10 mouse cellular contexts compared by ENCODE assay signal in the genomic region with DNA sequence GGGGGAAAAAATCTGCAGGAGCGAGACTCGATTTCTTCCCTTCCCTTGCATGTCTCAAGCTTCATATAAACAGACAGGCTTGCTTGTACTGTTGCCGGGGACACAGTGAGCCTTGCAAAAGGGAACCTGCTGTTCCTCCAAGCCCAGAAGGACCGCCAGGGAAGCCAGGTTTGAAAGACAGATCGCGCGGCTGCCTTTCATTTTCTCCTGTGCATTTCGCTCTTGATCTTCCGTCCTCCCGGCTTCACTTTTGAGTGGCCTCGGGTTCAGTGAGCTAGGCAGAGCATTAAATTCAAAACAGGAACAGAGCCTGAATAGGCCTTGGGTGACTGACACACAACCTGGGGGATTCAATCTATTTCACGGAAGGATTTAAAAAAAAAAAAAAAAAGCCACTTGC.
DNase-seq lines count a peak whose midpoint lies in the region; ATAC-seq lines count a peak whose summit lies in the region.
"Had no signal": no experiment of that assay in that cellular context is flagged by ENCODE, and none has a peak within 500 bp of the region (broad histone marks: within the 10 kb centered on the region; RNA-seq: fewer than 3 reads in every experiment).

No protein-coding gene starts in this region.

- no peaks in the 10 kb centered on the region for H3K36me3 ChIP-seq in intestine, embryonic 14.5 days (ENCODE audit: control insufficient read depth, insufficient read depth, low read length)
- no peaks in the 10 kb centered on the region for H3K36me3 ChIP-seq in intestine, embryonic 15.5 days
- no peaks in the 10 kb centered on the region for H3K36me3 ChIP-seq in hindbrain, embryonic 12.5 days
- H3K36me3 ChIP-seq in midbrain, embryonic 10.5 days = no peaks in the 10 kb centered on the region
- H3K36me3 ChIP-seq: limb, embryonic 13.5 days had no signal

- H3K27me3 ChIP-seq in intestine, embryonic 14.5 days (replicated peaks; ENCODE audit: control insufficient read depth, insufficient read depth, low read length) = 0 out of 2 replicates have a peak, but pooled peaks cover 4% of the 10 kb centered on the region
- H3K27me3 ChIP-seq in intestine, embryonic 15.5 days (replicated peaks) = no peaks in the 10 kb centered on the region
- H3K27me3 ChIP-seq in hindbrain, embryonic 12.5 days = no peaks in the 10 kb centered on the region
- H3K27me3 ChIP-seq in midbrain, embryonic 10.5 days (ENCODE audit: low read depth, poor library complexity, severe bottlenecking) = no peaks in the 10 kb centered on the region
- H3K27me3 ChIP-seq: limb, embryonic 13.5 days had no signal

- no peak overlapping the region for H3K4me3 ChIP-seq in intestine, embryonic 14.5 days (ENCODE audit: low read depth, low read length)
- H3K4me3 ChIP-seq in intestine, embryonic 15.5 days (replicated peaks) = no peak overlapping the region
- H3K4me3 ChIP-seq in hindbrain, embryonic 12.5 days = no peak overlapping the region
- peak overlapping the region; percentile 2; the same call in 1 of the 2 replicates for H3K4me3 ChIP-seq in midbrain, embryonic 10.5 days
- H3K4me3 ChIP-seq: limb, embryonic 13.5 days had no signal

- WGBS in intestine, embryonic 14.5 days = 50% methylated on average over 12 of the region's 12 CpGs
- WGBS in intestine, embryonic 15.5 days = 47% methylated on average over 12 of the region's 12 CpGs
- 47% methylated on average over 12 of the region's 12 CpGs for WGBS in hindbrain, embryonic 12.5 days
- 57% methylated on average over 12 of the region's 12 CpGs for WGBS in midbrain, embryonic 10.5 days

- DNase-seq in intestine, embryonic 14.5 days (ENCODE audit: low spot score) = no peak
- peak; percentile 62 to 63 for DNase-seq in cerebellum, postnatal 10 days
- DNase-seq in midbrain, embryonic 10.5 days (ENCODE audit: low spot score) = no peak
- no peak for DNase-seq in gastrocnemius, postnatal 25 days
- no peak for DNase-seq in thymus, postnatal 14 days
- DNase-seq: thymus, postnatal 4 days had no signal

- no peaks in the 10 kb centered on the region for H3K4me1 ChIP-seq in intestine, embryonic 14.5 days (replicated peaks; ENCODE audit: control insufficient read depth, insufficient read depth, low read length)
- no peaks in the 10 kb centered on the region for H3K4me1 ChIP-seq in intestine, embryonic 15.5 days (replicated peaks)
- peaks cover 2% of the 10 kb centered on the region; the same call in 1 of the 2 replicates for H3K4me1 ChIP-seq in hindbrain, embryonic 12.5 days
- H3K4me1 ChIP-seq in midbrain, embryonic 10.5 days = 0 out of 2 replicates have a peak, but pooled peaks cover 9% of the 10 kb centered on the region
- H3K4me1 ChIP-seq: limb, embryonic 13.5 days had no signal

- no peak overlapping the region for H3K9ac ChIP-seq in intestine, embryonic 14.5 days (ENCODE audit: low read length)
- no peak overlapping the region for H3K9ac ChIP-seq in intestine, embryonic 15.5 days
- no peak overlapping the region for H3K9ac ChIP-seq in hindbrain, embryonic 12.5 days
- H3K9ac ChIP-seq: limb, embryonic 13.5 days had no signal

- no peak overlapping the region for H3K27ac ChIP-seq in intestine, embryonic 14.5 days (ENCODE audit: low read depth)
- H3K27ac ChIP-seq in intestine, embryonic 15.5 days = no peak overlapping the region
- no peak overlapping the region for H3K27ac ChIP-seq in hindbrain, embryonic 12.5 days
- no peak overlapping the region for H3K27ac ChIP-seq in midbrain, embryonic 10.5 days (replicated peaks)
- H3K27ac ChIP-seq: limb, embryonic 13.5 days had no signal

- peak overlapping the region; percentile 14; the same call in 1 of the 2 replicates for H3K4me2 ChIP-seq in intestine, embryonic 14.5 days (ENCODE audit: low read length)
- H3K4me2 ChIP-seq in intestine, embryonic 15.5 days (replicated peaks) = no peak overlapping the region
- H3K4me2 ChIP-seq in hindbrain, embryonic 12.5 days (replicated peaks) = peak overlapping the region; percentile 21; the same call in 1 of the 2 replicates
- H3K4me2 ChIP-seq: limb, embryonic 13.5 days had no signal

- ATAC-seq in intestine, embryonic 14.5 days (replicated peaks; ENCODE audit: low FRiP score, low TSS enrichment, low read depth) = no peak
- ATAC-seq in intestine, embryonic 15.5 days = no peak
- ATAC-seq in hindbrain, embryonic 12.5 days (ENCODE audit: low FRiP score) = peak; percentile 46; the same call in 1 of the 2 replicates
- no peak for ATAC-seq in megakaryocyte, adult 5-6 weeks (ENCODE audit: poor library complexity, severe bottlenecking)

- H3K9me3 ChIP-seq in intestine, embryonic 14.5 days (ENCODE audit: control insufficient read depth, low read length) = no peaks in the 10 kb centered on the region
- no peaks in the 10 kb centered on the region for H3K9me3 ChIP-seq in intestine, embryonic 15.5 days
- H3K9me3 ChIP-seq in hindbrain, embryonic 12.5 days (replicated peaks) = 0 out of 2 replicates have a peak, but pooled peaks cover 3% of the 10 kb centered on the region
- no peaks in the 10 kb centered on the region for H3K9me3 ChIP-seq in midbrain, embryonic 10.5 days (replicated peaks)
- H3K9me3 ChIP-seq: limb, embryonic 13.5 days had no signal

Comparison
In these comparisons a context has a peak if more than half of its experiments do, and no peak if none do; other contexts are left out.
1. DNase-seq: peak in cerebellum, postnatal 10 days (2 of 2); none in intestine, embryonic 14.5 days (single experiment), midbrain, embryonic 10.5 days (single experiment), gastrocnemius, postnatal 25 days (single experiment) and thymus, postnatal 14 days (single experiment).